Mouse (Mus musculus) c-Kit-positive CD71-positive TER-119-positive erythroid progenitor cells, embryonic 14.5 days (primary cell): ENCODE data around the gene Rfxank.
A peak's percentile ranks its signal among the peaks of the same experiment; 100 is the strongest.

Source experiments
- DNase-seq: peaks from one replicate; pipeline ENCODE4 v3.0.0-alpha.2; 2013; ENCODE audit warnings: low spot score

The Rfxank gene

DNA sequence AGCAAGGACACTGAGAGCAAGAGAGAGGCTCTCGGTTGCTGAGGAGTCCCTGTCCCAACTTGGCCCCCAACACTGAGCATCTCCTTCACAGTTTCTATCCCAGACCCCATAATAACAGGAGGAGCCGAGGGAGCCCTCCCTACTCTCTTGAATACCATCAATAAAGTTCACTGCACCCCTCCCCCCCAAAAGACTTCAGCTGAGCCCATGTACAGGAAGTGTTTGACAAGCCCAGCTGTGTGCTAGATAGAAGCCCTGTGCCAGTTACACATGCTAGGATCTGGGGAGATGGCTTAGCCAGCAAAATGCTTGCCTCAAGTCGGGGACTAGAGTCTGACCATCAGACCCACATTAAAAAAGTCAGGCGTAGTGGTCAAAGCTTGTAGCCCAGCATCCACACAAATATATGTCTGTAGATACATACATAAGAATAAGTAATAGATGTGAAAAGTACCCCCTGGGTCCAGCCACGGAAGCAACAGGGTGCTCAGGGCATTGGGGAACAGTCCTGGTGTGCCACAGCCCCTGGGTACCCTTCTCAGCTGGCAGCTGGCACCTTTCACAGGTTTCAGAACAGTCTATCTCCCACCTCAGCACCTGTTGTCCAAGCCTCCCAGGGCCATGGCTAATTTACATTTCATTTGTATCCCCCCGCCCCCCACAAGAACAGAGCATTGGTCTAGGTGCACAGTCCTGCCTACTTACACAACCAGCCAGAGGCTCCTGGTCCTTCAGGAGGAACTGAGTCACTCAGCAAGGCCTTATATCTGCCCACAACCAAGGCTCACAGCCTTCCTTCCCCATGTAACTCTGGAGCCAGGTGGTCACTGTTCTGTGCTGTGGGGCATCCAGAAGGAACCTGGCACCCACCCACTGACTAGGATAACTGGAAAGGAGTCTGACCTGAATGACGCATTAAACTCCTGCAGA is 9.0 kb upstream of the Rfxank start:
- DNase-seq: no peak

GRCm38 (mm10) chr8:70139981-70140380 is 1.0 kb upstream of the Rfxank start:
- no peak for DNase-seq

DNA sequence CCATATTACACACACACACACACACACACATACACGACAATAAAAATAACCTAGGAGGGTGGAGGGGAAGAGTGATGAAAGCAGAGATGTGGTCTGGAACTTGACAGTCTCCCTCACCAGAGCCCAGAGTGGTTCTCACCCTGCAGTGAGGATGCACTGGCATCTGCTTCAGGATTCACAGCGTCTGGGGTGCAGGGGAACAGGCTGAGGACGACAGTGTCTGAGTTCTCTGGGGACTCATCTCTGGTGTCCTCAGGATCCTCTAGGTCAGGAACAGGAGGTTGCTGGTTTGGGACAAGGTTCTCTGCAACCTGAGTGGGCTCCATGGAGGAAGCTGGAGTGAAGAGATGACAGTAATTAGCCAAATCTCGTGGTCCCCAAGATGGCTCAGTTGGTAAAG is 1.1 kb downstream of the Rfxank start:
- DNase-seq: no peak

GRCm38 (mm10) chr8:70136591-70136990 is 2.4 kb downstream of the Rfxank start:
- no peak for DNase-seq

DNA sequence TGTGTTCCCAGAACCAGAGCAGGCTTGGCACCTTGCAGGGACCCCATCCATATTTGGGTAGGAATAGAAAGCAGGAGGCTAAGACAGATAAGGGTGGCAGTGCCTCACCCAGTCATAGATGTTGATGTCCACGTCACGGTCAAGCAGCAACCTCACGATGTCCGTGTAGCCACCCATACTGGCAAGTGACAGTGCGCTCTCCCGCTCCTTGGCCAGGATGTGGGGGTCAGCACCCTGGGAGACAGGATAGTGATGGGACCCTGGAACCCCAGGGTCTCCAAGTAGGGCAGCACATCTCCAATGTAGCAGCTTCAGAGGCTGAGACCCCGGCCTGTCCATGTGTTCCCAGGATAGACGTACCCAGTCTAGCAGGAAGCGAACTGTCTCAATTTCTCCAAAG is 4.0 kb downstream of the Rfxank start:
- no peak for DNase-seq

- DNase-seq: no peak
Observed at GRCm38 (mm10) chr8:70134086-70134485, 4.9 kb downstream of the Rfxank start.

DNA sequence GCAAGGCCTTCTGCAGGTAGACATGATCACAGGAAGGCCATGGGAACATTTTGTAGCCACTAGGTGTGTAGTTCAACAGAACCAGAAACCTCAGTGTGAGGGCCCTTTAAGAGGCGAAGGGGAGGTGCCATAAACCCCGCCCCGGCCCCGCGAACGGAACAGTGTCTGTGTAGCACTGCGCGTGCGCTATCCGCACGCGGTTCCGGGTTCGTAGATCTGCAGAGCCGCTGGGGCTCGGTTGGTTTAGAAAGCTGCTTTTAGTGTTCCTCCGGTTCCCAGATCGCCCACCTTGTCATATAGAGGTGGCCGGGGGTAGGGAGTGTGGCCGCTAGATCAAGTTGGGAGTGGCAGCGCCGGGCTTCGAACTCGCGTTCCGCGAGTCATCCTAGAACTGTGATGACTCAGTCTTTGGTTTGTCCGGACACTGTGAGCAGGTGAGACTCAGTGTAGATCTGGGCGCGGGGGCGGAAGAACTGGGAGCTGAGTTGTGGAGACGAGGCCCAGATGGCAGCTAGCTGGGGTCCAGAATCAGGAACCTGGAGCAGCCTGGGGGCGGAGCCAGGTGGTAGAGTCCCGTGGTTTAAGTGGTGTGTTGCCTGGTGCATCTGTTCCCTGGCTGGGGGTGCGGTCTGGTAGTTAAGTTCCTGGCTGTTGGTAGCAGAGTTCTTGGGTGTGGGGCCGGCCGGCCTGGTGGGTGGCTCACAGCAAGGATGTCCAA is 7.6 kb downstream of the Rfxank start, which contains the start of gene Nr2c2ap:
TSS of gene Nr2c2ap (plus strand) at position 168 of the 718 bp plus-strand sequence.
- DNase-seq: peak; percentile 83

DNA sequence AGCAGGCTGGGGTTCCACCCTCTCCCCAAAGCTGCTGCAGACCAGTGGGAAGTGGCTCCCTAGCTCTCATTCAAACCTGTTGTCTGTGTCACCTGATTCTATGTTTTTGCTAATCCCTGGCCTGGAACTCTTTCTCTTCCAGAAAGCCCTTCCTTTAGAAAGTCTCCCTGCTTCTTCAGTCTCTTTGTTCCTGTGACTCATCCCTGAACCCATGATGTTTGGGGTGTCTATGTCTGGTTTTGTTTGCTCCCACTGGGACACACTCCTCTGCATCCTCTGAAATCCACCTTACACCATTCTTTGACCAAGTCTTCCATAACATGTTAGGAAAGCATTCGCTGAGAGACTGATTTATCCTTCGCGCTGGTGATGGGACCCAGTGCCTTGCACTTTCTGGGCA is 8.9 kb downstream of the Rfxank start:
- no peak for DNase-seq

DNA sequence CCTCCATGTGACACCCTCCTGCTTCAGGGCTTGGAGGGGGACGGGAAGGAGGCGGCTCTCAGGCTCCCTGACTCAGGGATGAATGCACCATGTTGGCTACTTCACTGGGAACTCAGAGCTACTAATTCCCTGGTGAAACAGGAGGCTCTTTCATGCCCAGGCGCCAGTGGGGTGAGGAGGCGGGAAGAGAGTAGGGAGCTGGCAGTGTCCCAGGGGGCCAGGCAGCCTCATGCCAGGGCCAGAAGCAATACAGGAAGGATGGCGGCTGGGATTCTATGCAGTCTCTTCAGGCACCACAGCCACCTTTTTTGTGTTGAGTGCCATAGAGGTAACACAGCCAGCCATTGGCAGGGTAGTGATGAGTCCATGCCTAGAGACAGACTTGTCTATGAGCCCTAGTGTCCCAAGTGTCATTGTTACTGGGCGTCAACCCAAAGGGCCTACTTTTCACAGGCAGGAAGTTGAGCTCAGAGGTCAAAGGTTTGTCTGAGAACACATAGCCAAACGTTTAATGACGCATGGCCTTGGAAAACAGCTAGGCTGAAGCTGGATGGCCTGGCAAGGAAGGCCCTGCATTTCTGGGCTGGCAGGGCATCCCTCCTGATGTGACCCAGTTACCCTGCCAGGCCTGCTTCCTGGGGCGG is 9.5 kb downstream of the Rfxank start:
- no peak for DNase-seq

- DNase-seq: no peak
Observed at GRCm38 (mm10) chr8:70128435-70128834, 10.5 kb downstream of the Rfxank start.

DNA sequence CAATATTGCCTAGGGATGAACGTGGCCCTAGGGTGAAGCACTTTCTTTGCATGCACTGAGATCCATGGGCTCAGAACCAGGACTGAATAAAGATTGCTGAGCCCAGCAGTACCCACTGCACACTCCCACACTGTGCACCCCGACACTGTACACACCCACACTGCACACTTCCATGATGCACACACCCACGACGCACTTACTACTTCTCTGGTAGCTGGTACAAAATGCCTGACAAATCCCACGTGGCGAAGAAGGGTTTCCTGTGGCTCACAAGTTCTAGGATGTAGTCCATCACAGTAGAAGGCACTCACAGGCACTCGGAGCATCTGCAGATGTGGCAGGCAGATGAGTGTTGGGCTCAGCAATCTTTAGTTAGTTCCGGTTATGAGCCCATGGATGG is 14.0 kb downstream of the Rfxank start:
- no peak for DNase-seq

- DNase-seq: no peak
Observed at GRCm38 (mm10) chr8:70122863-70123262, 16.1 kb downstream of the Rfxank start.

- DNase-seq: no peak
Observed at GRCm38 (mm10) chr8:70120667-70121066, 18.3 kb downstream of the Rfxank start, which contains the start of gene Ncan. Gene Ncan (minus strand): TSS chr8:70120873.

- no peak for DNase-seq
Observed at GRCm38 (mm10) chr8:70118726-70119700, 19.9 kb downstream of the Rfxank start.

DNA sequence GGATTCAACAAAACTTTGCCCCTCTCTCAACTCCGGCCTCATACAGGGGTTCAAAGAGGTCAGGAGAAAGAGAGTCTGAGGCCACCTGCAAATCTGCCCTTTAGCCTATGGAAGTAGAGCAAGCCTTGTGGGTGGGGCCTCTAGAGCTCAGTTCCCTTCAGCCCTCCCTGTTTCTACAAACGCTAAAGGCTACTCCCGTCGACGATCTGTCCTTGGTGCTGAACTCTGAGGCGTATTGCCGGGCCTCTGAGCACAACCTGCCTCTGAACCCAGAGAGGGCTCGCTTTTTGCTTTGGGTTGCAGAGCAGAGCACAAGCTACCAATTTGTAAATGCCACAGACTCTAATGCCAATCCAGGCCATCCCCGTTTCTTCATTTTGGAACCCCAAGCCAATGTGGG is 21.3 kb downstream of the Rfxank start:
- DNase-seq: peak; percentile 54

DNA sequence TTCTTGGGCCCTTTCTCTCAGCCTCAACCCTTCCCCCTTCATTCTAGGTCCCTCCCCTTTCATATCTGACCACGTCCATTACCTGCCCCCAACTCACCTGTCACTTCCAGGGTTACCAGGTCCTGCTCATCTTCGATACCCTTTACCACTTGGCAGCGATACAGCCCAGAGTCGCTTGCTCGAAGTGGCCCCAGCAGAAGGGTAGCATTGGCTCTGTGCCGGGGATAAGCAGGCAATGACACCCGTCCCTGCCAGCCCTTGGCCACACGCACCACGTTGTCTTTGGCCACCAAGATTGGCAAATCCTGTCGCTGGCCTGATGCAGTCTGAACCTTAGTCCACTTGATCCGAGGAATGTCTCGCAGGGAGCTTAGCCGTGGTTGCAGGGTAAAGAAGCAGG is 24.1 kb downstream of the Rfxank start:
- DNase-seq: no peak

DNA sequence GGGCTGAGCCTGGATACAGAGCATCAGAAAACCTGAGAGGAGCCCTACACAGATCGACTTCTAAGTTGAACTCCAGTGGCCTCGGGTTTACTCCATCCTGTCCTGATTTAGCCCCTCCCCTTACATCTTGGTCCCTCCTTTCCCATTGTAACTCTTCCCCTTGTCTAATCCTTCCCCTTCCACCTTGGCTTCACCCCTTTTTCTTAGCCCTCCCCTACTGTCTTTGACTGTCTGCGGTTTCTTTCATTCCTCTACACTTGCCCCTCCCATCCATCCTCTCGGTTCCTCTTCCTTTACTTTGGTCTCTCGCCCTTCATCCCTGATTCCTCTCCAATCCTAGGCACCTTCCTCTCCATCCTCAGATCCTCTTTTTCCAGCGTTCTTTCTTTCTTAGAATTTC is 24.5 kb downstream of the Rfxank start:
- DNase-seq: no peak

- DNase-seq: no peak
Observed at GRCm38 (mm10) chr8:70112401-70113016, 26.4 kb downstream of the Rfxank start.

DNA sequence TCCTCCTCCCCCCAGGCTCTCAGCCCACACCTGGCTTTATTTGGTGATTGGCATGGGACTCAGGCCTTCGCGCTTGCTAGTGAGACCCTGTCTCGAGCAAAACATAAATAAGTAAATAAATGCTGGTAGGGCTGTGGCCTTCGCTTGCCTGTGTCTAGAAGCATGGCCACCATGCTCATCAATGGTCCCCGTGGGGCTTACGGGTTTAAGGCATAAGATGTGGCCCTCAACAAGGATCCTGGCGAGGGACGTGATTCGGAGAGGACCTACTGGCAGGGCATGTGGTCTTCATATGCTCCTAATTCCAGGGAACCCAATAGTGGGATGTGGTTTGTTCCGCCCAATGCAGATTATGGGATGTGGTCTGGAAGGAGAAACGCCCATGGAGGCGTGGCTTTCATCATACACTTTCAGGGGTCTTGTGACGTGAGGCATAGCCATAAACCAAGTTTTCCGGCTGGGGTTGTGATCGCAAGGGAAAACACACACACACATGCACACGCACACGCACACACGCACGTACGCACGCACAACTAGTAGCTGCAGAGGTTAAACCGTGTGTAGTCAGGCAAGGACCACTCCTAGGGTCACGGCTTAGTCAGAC is 27.7 kb downstream of the Rfxank start:
- no peak for DNase-seq

DNA sequence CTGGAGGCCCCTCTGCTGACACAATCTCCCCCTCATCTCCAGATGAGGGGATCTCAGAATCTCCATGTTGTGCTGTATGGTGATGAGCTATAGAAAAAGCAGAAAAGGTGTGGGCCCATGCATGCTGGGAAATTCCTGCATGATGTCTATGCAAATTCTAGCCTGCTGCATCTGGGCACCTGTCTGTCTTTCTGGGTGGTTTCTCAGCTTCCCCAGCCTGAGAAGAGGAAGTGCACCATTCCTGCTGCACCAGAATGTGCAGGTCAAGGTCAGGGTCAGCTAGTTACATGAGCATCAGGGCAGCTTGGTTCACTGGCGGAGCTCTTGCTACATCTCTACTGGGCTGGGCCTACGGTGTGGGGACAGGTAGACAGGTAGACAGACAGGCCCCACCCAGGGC is 28.5 kb downstream of the Rfxank start:
- DNase-seq: no peak

GRCm38 (mm10) chr8:70104922-70105321 is 34.0 kb downstream of the Rfxank start:
- DNase-seq: no peak
